Mouse (Mus musculus) CD8-positive naive resting alpha-beta T cell, adult 2 months (primary cell): ENCODE results near the gene Cdk5rap1.

Experiments used
- DNase-seq, 2 experiments: peaks; one replicate each; pipeline ENCODE4 v3.0.0; 2022; ENCODE audit warnings: low read depth in 2 of 2, low spot score in 2 of 2

Gene Cdk5rap1

DNA sequence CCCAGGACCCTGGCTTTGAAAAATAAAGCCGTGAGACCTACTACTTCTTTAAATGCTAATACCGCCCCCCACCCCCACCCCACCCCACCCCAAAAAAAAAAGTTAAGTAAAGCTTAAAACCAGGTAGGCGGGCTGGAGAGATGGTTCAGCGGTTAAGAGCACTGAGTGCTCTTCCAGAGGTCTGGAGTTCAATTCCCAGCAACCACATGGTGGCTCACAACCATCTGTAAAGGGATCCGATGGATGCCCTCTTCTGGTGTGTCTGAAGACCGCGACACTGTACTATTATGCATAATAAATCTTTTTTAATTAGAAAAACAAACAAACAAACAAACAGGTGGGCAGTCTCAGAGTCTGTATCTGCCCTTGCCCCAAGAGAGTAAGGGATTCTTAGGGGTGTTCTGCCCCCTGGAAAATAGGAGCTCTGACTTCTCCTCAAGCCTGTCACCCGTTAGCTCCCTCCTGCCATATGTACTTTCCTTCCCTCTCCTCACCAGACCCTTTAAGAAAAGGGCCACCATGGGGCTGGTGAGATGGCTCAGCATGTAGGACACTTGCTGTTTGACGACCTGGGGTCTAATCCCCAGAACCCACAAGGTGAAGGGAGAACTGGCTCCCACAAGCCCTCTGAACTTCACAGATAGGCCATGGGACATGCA, at the start of gene Cdk5rap1:
TSS of gene Cdk5rap1 (minus strand) at position 169 of the 659 bp plus-strand sequence.
- DNase-seq = no peak

DNA sequence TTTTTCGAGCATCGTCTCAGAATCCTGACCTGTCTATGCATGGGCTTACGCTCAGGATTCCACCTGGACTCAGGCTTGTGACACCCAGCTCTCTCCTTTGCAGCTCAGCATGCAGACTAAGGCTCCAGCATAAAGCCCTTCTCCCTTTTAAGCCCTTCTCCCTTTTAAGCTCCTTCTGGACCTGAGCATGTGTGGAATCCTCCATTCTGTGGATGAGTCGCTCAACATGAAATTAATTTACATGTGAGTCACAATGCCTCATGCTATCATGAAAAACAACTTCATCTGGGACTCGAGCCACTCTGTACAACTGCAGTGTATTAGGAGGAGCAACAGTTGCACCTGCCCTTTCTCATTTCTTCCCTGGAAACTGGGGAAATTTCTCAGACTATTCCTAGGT, 49.4 kb upstream of the Cdk5rap1 start:
- DNase-seq = no peak

DNA sequence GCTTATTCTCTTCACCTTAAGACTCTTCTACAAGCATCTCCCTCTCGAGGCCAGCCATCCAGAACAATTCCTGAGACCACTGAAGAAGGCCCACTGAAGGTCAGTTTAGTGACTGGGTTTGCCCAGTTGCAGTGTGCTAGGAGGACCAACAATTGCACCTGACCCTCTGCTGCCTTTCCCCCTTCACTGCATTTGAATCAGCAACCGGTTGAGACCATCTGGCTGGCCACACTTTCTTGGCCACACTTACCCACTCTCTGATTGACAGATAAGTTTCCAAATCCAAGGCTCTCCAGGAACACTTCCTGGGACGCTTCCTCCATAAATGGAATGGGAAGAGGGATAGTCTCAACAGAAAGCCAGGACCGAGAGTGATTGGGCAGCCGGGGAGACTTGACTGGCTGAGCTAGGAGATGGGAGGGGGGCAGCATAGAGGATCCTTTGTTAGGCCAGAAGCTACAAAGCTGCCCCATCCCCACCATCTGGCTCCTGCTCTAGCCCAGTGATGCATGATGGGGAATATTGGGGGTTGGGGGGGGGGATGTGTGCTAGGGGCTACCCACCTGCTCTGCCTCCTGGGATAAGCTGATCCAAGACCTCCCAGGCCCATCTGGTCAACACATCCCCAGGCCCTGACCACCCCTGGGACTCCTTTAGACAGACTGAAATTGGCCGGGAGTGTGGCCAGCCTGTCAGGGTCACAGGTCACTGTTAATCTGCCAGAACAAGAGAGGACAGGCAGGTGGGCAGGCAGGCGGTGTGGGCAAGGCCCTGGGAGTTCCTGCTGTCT, 48.3 kb upstream of the Cdk5rap1 start:
- DNase-seq = no peak

DNA sequence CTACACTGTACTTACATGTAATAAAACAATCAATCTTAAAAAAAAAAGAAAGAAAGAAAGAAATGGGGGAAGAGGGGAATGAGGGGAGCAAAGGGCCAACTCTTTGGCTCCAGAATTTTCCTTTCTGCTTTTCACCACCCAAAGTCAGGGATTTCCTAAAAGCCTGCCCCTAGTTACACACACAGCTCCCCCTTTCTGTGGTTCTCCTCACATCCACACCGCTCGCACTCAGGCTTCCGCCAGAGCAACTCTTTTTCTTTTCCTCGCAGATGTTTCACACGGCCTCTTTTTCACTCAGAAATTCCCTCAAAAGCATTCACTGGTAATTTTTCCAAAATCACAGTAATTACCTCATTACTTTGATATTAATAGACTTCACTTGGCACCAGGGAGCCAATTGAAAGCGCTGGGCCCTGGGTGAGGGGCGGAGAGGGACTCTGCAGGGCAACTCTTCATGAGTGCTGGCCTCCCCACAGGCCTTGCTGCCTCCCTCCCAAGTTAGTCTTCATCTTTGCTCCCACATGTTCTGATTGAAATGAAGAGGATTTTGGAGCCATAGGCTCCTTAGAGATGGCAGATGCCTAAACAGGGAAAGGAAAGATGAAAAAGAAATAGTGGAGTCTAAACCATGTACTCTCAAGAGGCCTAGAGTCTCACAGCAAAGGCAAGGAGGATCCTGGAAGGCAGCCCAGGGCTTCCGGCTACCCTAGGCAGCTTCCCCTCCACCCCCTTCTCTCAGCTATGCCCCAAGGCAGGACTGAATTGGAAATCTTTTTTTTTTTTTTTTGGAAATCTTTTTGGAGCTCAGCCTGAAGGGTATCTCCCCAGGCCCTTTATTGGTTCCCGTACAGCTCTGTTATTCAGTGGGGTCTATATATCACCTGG, 47.1 kb upstream of the Cdk5rap1 start:
- no peak for DNase-seq

DNA sequence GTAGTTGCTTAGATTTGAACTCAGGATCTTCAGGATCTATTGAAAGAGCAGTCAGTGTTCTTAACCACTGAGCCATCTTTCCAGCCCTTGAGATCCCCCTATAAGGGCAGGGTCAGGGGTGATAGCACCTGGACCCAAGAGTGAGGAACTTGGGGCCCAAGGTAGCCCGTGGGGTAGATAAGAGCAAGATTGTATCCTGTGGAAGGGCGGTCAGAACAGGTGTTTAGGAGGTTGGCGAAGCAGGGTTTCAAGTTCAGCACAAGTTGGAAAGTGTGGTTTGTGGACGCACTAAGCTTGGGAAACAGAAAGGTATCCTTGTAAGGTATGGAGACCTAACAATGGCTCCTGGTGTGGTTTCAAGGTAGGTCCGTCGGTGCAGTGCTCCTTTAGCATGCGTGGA, 45.2 kb upstream of the Cdk5rap1 start:
- DNase-seq = no peak

DNA sequence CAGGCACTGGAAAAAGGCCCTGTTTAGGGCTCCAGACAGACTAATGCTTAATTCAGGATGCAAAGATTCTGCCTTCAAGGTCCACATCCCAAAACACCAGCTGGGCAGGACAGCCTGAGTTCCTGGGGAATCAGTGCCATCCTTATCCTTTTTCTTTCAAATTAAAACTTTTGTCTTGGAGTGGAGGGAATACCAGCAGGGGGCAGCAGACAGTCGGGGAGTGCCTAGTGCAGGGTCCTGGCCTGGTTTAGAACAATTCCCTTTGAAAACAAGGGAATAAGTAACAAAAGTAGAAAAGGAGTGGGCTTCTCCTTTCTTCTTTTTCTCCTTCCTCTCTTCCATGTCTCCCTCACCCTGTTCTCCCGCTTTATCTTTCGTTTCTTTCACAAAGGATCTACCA, 44.3 kb upstream of the Cdk5rap1 start:
- DNase-seq = peak; percentile 33 to 43

DNA sequence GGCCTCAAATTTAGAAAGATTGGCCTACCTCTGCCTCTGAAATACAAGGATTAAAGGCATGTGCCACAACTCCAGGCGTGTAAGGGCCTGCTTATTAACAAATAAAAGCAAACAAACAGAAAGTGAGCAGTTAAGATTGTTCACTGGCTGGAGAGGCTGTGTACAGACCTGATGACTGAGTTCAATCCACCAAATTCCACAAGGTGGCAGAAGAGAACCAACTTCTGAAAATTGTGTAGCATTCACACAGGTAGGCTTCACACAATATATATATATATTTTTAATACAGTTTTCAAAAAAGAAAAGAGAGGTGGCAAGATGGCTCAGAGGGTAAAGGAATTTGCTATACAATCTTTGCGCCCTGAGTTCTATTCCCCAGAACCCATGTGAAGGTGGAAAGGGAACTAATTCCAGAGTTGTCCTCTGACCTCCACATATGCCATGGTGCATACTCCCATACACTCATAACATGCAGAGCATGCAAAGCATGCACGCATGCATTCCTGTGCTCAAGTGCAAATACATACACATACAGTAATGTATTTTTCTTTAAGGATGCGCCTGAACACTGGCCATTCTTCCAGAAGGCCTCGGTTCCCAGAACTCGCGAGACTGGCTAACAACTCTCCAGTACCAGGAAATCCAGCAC, 39.3 kb upstream of the Cdk5rap1 start:
- DNase-seq = peak in 1 of 2 experiments; percentile 22

DNA sequence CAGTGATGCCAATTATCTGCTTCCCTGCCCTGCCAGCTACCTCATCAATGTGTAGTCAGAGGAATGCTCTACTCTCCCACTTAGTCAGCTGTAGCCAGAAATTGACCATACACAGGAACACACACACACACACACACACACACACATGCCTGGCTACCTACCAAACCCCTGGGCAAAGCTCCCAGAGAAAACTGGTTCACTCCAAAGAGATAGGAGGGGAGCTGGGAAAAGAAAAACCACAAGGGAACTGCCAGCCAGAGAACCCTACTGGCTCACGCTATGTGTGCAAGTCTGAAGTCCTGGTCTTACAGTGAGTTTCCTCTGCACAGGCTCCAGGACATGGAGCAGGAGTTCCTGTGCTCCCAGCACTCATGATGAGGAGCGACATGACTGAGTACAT, 37.5 kb upstream of the Cdk5rap1 start:
- DNase-seq = no peak

DNA sequence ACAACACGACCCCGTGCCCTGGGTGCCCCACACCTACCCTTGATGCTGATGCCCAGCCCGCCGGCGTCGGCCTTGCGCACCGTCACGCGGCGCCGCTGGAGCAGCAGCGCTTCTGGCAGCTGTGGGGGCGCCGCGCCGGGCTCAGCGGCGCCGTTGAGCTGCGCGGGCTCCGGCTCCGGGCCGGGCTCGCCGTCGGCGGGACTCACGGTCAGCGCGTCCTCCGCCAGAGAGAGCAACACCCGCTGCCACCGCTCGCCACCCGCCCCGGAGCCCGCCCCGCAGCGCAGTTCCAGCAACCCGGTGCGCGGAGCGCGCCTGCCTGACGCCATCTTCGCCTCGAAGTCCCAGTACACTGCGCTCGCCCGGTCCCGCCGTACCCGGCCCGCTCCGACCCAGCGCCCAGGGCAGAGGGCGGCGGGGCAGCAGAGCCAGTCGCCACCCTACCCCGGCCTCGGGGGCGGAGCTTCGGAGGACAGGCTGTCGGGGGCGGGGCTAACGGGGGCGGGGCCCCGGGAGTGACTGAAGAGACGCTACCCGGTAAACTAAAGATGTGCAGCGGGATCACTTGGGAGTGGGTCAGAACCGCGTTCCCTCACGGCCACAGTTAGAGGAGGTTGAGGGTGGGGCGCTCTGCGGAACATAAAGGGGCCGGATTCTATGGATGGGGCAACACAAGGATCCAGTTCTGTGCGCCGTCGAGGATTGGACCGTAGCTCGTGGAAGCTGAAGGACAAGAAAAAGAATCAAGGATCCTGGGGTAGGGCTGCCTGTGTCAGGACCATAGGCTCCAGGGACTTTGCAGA, 35.0 kb upstream of the Cdk5rap1 start, which contains the start of gene Snta1:
TSS of gene Snta1 (minus strand) at position 457 of the 803 bp plus-strand sequence.
- peak; percentile 32 to 36 for DNase-seq

DNA sequence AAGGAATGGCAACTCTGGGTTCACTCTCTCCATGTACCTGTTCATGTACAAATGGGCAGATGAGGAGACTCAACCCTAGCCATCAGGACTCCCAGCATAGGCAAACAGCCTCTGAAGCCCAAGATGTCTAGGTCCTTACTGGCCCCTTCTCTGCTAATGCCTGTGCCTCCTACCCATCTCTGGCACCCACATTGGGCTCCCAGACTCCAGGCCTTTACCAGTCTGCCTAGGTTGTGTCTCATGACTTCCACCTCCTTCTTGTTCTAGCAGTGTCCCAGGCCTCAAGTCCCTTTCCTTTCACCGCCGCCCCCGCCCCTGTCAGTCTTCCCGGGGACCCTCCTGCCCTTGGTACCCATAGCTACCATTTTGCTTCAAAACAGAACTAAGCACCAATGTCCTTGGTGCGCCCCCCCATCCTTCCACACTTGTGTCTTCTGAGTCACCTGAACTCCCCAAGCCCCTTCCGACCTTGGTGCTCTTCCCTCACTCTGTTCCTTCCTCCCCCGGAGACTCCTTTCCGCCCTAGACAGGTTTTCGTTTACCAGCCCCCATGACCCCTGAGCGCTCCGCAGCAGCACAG, 34.3 kb upstream of the Cdk5rap1 start:
- DNase-seq = no peak

DNA sequence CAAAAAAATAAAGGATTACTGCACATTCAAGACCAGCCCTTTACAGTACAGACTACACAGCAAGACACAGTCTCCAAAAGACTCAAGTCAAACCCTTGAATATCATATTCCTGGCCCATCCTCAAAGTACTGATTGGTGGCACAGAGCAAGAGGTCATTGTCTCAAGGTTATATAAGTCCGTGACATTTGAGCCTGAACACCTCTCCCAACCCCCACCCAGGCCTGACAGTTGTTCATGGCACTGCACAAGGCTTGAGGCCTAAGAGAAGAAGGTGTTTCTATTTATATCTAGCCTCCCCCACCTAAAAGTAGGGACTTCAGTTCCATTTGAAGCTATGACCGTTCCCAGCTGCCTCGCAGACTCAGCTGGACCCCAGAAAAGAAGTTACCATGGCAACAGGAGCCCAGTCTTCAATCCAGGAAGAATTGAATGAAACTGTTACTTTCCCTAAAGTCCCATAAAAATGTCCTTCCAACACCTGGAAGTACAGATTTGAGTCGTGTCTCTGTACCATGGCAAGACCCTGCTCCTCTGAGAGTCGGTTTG, 32.7 kb upstream of the Cdk5rap1 start:
- no peak for DNase-seq

DNA sequence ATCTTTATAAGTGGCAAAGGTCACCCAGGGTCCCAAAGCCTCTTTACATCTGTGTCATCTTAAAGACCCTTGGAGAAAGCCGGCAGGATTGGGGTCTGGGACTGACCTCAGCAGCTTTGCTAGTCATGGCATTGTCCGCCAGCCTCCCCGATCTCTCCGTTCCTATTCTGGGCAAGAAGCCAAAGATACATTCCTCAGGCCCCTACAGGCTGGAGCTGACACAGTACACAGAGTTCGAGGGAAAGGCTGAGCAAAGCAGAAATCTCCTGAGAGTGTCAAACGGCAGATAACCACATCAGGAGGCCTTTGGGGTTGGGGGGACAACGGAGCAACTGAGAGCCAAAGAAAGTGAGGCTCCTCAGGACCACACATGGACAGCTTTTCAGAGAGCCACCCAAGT, 30.0 kb upstream of the Cdk5rap1 start:
- DNase-seq = no peak

DNA sequence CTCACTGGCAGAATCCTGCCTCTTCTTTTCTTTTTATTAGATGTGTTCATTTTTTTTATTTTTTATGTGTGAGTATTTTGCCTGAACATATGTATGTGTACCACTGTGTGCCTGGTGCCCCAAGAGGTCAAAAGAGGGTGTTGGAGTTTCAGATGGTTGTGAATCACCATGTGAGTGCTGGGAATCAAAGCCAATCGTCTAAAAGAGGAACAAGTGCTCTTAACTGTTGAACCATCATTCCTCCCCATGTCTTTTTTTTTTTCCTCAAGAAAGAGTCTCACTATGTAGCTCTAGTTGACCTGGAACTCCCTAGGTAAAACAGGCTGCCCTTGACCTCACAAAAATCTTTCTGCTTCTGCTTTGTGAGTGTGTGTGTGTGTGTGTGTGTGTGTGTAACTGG, 29.2 kb upstream of the Cdk5rap1 start:
- DNase-seq = no peak

DNA sequence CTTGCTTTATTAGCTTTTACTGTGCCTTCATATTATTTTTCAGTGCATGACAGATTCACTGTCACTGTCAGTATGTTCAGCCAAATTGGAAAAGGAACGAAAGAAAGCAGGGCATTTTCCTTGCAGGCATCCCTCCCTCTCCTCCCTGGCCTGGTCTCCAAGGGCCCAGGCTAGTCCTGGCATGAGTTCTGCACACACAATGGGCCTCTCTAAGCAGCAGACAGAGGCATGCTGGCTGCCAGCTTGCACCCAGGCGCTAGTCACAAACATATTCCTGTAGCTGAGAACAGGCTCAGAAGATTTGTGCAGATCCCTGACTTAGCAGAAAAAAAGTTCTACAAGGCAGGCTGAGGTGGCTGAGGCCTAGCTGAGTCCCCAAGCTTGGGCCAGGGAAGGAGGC, 26.5 kb upstream of the Cdk5rap1 start:
- DNase-seq = no peak

DNA sequence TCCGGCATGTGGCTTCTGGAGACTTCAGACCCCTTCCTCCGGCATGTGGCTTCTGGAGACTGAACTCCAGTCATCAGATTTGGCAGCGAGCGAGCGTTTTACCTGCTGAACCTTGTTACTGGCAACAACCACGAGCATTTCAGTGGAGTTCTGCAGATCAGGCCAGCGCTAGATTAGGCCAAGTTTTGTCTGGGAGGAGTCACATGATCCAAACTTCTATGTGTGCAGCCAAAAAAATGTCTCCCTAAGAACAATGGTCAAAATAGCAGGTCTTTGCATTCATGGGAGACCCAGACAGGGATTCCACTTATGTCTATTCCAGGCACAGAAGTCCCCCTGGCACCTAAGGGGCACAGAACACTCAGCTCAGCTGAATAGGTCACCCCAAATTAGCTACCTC, 25.5 kb upstream of the Cdk5rap1 start:
- DNase-seq = no peak

DNA sequence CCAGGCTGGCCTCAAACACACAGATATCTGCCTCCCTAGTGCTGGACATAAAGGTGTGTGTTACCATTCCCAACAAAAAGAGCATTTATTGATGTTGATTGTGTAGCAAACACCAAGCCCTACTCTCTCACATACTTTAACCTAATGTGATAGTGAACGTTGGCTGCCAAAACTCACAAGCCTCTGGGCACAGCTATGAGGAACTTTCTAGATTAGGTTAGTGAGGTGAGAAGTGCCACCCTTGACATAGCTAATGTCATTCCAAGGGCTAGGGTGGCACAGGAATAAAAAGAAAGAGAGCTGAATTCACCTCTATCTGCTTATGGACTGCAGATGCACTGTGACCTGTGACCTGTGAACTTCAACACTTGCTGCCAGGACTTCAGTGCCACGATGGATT, 23.7 kb upstream of the Cdk5rap1 start:
- DNase-seq = no peak

DNA sequence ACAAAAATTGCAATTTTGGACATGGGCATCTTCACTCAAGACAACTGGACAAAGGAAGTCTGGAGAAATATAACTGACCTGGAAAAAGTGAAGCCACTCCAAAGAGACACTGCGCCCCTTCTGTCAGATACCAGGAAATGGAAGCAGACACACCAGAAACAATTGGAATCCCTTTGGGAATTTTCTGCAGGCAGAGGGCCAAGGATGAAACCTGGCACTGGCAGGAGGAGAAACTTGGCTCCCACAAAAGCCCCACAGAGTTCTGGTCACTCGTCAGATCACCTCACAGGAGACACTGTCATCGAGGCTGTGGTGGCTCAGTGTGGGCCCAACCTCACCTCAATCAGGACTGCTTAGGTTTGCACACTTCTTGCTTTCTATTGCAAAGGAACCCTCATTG, 21.8 kb upstream of the Cdk5rap1 start:
- DNase-seq = no peak

DNA sequence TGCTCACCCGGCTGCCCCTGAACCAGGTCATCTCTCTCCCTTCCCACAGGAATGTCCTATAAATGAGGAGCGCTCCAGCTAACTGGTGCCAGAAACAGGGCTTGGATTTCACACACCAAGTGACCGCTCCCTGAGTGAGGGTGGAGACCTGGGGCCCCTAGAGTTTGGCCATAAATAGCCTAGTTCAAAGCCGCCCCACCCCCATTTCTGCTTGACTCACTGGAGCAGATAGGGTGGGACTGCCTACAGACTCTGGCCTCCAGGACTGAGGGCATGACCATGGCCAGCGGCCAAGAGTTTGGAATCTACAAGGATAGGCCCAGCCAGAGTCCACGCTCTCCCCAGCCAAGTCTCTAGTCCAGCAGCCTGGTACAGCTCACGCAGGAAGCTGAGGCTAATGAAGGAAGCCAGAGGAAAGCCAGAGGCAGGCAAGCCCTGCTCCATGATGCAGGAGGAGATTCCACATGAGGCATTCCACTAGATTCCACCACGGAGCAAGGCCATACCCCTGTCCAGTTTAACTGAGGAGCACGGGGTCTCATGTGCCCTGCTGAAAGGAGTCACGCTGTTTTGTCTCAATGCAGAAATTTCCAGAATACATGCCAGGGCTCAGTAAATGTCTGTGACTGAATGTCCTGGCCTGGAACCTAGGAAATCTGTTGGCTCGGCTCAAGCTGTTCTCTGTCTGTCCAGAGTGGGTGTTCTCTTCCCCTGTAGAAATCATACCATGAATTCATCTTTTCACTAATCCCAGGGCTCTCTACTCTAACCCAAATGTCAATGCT, 17.6 kb upstream of the Cdk5rap1 start:
- DNase-seq = no peak

DNA sequence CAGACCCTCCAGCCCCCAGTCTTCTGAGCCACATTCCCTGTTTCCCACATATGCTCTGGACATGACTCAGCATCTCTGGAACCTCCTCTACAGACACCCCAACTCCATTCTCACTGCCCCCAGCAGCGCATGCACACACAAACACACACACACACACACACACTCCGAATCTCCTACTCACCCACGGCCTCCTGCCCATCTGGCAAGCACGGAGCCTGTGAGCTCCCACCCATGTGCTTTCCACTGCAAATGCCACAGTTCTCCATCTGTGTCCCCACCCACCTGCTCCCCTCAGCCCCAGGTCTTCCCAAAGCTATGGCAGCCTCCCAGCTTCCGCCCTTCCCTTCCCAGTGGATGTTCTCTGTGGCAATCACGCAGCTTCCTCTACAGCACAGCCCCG, 6.3 kb upstream of the Cdk5rap1 start:
- DNase-seq = no peak
